Mouse (Mus musculus): Measurements from ENCODE around the gene Mab21l3. TPM values are rescaled to one million over a fixed set of nuclear protein-coding genes. Genes with fewer than 3 reads are reported as not detected.

The Mab21l3 gene
- total and polyA plus RNA-seq, 3 experiments: 1.9 to 3.4 (median 2.8) TPM

- H3K4me3 ChIP-seq (replicated peaks in 1 of 3; ENCODE audit: low read depth in 2 of 3, low read length in 2 of 3, poor library complexity in 1 of 3): no peak overlapping the region
- H3K4me1 ChIP-seq (ENCODE audit: control insufficient read depth in 1 of 2, insufficient read depth in 2 of 2): peaks cover 8 to 15% of the 10 kb centered on the region in 2 experiments
- no peaks in the 10 kb centered on the region for H3K27me3 ChIP-seq (replicated peaks)
- H3K9me3 ChIP-seq (replicated peaks; ENCODE audit: low read length): no peaks in the 10 kb centered on the region
- no peaks in the 10 kb centered on the region for H3K79me2 ChIP-seq (replicated peaks; ENCODE audit: control insufficient read depth, extremely low read depth, insufficient read depth, poor library complexity, severe bottlenecking)
- dilution Hi-C loops (cut with MboI; ENCODE audit: extremely low pct_ligation_motif_present, extremely low pct_unique_long_range_greater_than_20kb, low sequenced_read_pairs): no loop called here
- no peak overlapping the region for H3K27ac ChIP-seq (ENCODE audit: insufficient read depth, low read depth)
- H3K4me2 ChIP-seq (ENCODE audit: insufficient read depth, low read depth, poor library complexity, severe bottlenecking): peak overlapping the region; percentile 7; the same call in 1 of the 2 replicates
- TF ChIP-seq ETS1 (conservative IDR thresholded peaks at IDR 0.05; ENCODE audit: low read depth, low read length) (no peak), ZNF384 (IDR thresholded peaks at IDR 0.05; ENCODE audit: low read depth, low read length) (peak; percentile 59)
- in situ Hi-C loops (cut with MboI; ENCODE audit: low pct_ligation_motif_present, low pct_unique_long_range_greater_than_20kb, low sequenced_read_pairs): loop anchor here (5.0 to 25.0 kb wide), 4 partner anchors 211 to 843 kb away; partner anchors contain the start of gene Ttf2
- H3K9ac ChIP-seq (ENCODE audit: insufficient read depth, low read depth): no peak overlapping the region; the same call in 1 of the 2 replicates
- H3K36me3 ChIP-seq (replicated peaks in 1 of 2; ENCODE audit: control insufficient read depth in 1 of 2, insufficient read depth in 1 of 2, low read length in 1 of 2): no peaks in the 10 kb centered on the region
- DNase-seq (ENCODE audit: extremely low read depth): no peak
These were observed 43.2 kb downstream of the Mab21l3 start for GRCm38 (mm10) chr3:101805562-101806004.

GRCm38 (mm10) chr3:101804971-101805561, 43.7 kb downstream of the Mab21l3 start:
- H3K9me3 ChIP-seq (replicated peaks; ENCODE audit: low read length): no peaks in the 10 kb centered on the region
- no peaks in the 10 kb centered on the region for H3K27me3 ChIP-seq (replicated peaks)
- no peak overlapping the region for H3K27ac ChIP-seq (ENCODE audit: insufficient read depth, low read depth)
- H3K4me1 ChIP-seq (ENCODE audit: control insufficient read depth in 1 of 2, insufficient read depth in 2 of 2): peaks cover 8 to 18% of the 10 kb centered on the region in 2 experiments
- H3K36me3 ChIP-seq (replicated peaks in 1 of 2; ENCODE audit: control insufficient read depth in 1 of 2, insufficient read depth in 1 of 2, low read length in 1 of 2): no peaks in the 10 kb centered on the region
- no peak overlapping the region for H3K9ac ChIP-seq (ENCODE audit: insufficient read depth, low read depth)
- no peak for DNase-seq (ENCODE audit: extremely low read depth)
- dilution Hi-C loops (cut with MboI; ENCODE audit: extremely low pct_ligation_motif_present, extremely low pct_unique_long_range_greater_than_20kb, low sequenced_read_pairs): no loop called here
- H3K4me2 ChIP-seq (ENCODE audit: insufficient read depth, low read depth, poor library complexity, severe bottlenecking): no peak overlapping the region
- no peak overlapping the region for H3K4me3 ChIP-seq (replicated peaks in 1 of 3; ENCODE audit: low read depth in 2 of 3, low read length in 2 of 3, poor library complexity in 1 of 3)
- in situ Hi-C loops (cut with MboI; ENCODE audit: low pct_ligation_motif_present, low pct_unique_long_range_greater_than_20kb, low sequenced_read_pairs): loop anchor here (5.0 to 25.0 kb wide), 4 partner anchors 210 to 843 kb away; partner anchors contain the start of gene Ttf2
- no peaks in the 10 kb centered on the region for H3K79me2 ChIP-seq (replicated peaks; ENCODE audit: control insufficient read depth, extremely low read depth, insufficient read depth, poor library complexity, severe bottlenecking)
- TF ChIP-seq USF2 (conservative IDR thresholded peaks at IDR 0.05; ENCODE audit: low read depth, low read length): no peak
- no peak for TF ChIP-seq CHD2 (IDR thresholded peaks at IDR 0.05; ENCODE audit: low read length)
- TF ChIP-seq BHLHE40 (IDR thresholded peaks at IDR 0.05; ENCODE audit: low read depth, low read length): no peak
- TF ChIP-seq KAT2A (IDR thresholded peaks at IDR 0.05; ENCODE audit: insufficient replicate concordance, low read length): no peak
- TF ChIP-seq ZNF384 (IDR thresholded peaks at IDR 0.05; ENCODE audit: low read depth, low read length): no peak
- no peak for TF ChIP-seq GABPA (IDR thresholded peaks at IDR 0.05; ENCODE audit: insufficient replicate concordance, low read depth, low read length)
- no peak for TF ChIP-seq CTCF (conservative IDR thresholded peaks at IDR 0.05 in 1 of 2, IDR thresholded peaks at IDR 0.05 in 1 of 2; ENCODE audit: low read depth in 2 of 2, low read length in 2 of 2)
- TF ChIP-seq UBTF (IDR thresholded peaks at IDR 0.05; ENCODE audit: low read depth, low read length): no peak
- no peak for TF ChIP-seq MAZ (IDR thresholded peaks at IDR 0.05; ENCODE audit: low read depth, low read length)
- TF ChIP-seq ELF1 (IDR thresholded peaks at IDR 0.05; ENCODE audit: low read depth, low read length): no peak
- no peak for TF ChIP-seq POLR2AphosphoS2 (IDR thresholded peaks at IDR 0.05; ENCODE audit: low read depth, low read length)
- TF ChIP-seq JUND (conservative IDR thresholded peaks at IDR 0.05; ENCODE audit: low read depth, low read length): no peak
- no peak for TF ChIP-seq USF1 (IDR thresholded peaks at IDR 0.05; ENCODE audit: low read depth, low read length)
- no peak for TF ChIP-seq E2F4 (IDR thresholded peaks at IDR 0.05; ENCODE audit: insufficient replicate concordance, low read depth, low read length)
- no peak for TF ChIP-seq ZC3H11A (IDR thresholded peaks at IDR 0.05; ENCODE audit: low read depth, low read length)
- TF ChIP-seq IRF4 (IDR thresholded peaks at IDR 0.05; ENCODE audit: low read depth, low read length): no peak
- no peak for TF ChIP-seq JUN (IDR thresholded peaks at IDR 0.05; ENCODE audit: insufficient read depth, low read depth, low read length)
- TF ChIP-seq MAX (IDR thresholded peaks at IDR 0.05; ENCODE audit: low read length): no peak

All from CH12.LX (cell line).